Mouse (Mus musculus) neural tube, embryonic 14.5 days (tissue): ENCODE data around the gene Sept12. TPM values are rescaled to one million over a fixed set of nuclear protein-coding genes. Genes with fewer than 3 reads are reported as not detected.
A peak's percentile ranks its signal among the peaks of the same experiment; 100 is the strongest.

Experiments used
- ATAC-seq: fragments of 200-750 bp; cut with Nextera tagmentation; 2 replicates; pipeline ENCODE4 v1.8.0; 2017; ENCODE audit warnings: low read depth, mild to moderate bottlenecking, moderate TSS enrichment, moderate library complexity
- H3K27ac ChIP-seq: fragments of 300-500 bp; sonication (generic); 2 replicates; pipeline ENCODE4 v1.5.1; 2014; ENCODE audit warnings: low read depth, mild to moderate bottlenecking, control low read depth, low read length, moderate library complexity, mixed read lengths
- H3K27me3 ChIP-seq: fragments of 300-500 bp; sonication (generic); 2 replicates; pipeline ENCODE4 v1.6.1; 2014; ENCODE audit warnings: low read length; ENCODE audit not compliant: control insufficient read depth, insufficient read depth
- H3K36me3 ChIP-seq: fragments of 300-500 bp; sonication (generic); 2 replicates; pipeline ENCODE4 v1.6.1; 2014; ENCODE audit warnings: low read length, mixed read lengths; ENCODE audit not compliant: control insufficient read depth, insufficient read depth
- H3K4me1 ChIP-seq: fragments of 300-500 bp; sonication (generic); 2 replicates; pipeline ENCODE4 v1.6.1; 2014; ENCODE audit warnings: low read length; ENCODE audit not compliant: control insufficient read depth, insufficient read depth
- H3K4me2 ChIP-seq: fragments of 300-500 bp; sonication (generic); 2 replicates; pipeline ENCODE4 v1.6.1; 2014; ENCODE audit warnings: mild to moderate bottlenecking, low read depth, low read length, control low read depth
- H3K4me3 ChIP-seq: fragments of 300-500 bp; sonication (generic); 2 replicates; pipeline ENCODE4 v1.5.1; 2014; ENCODE audit warnings: low read depth, low read length, control low read depth, mixed read lengths
- H3K9ac ChIP-seq: fragments of 300-500 bp; sonication (generic); replicated peaks from 2 replicates; pipeline ENCODE4 v1.6.1; 2014; ENCODE audit warnings: low read depth, mild to moderate bottlenecking, control low read depth, low read length, mixed read lengths
- H3K9me3 ChIP-seq: fragments of 300-500 bp; sonication (generic); 2 replicates; pipeline ENCODE4 v1.6.1; 2016; ENCODE audit warnings: low read length; ENCODE audit not compliant: control insufficient read depth
- WGBS: fragments of 180-500 bp; shearing (Covaris S2); extraction: QIAGEN DNeasy Blood & Tissue Kit; methylation state at CpG from one replicate; pipeline ENCODE4 v1.1.7; 2014; 5-methylcytosine and 5-hydroxymethylcytosine counted together
- polyA plus RNA-seq: library from polyadenylated mRNA; unstranded; fragments of >200 nt; fragmentation: Nextera tagmentation; extraction: Ambion mirVana; gene quantifications from 2 replicates; pipeline ENCODE4 v1.2.1, GENCODE M21; 2014

Gene Sept12
- polyA plus RNA-seq, 1 experiment from 2014 or later, result not detected

DNA sequence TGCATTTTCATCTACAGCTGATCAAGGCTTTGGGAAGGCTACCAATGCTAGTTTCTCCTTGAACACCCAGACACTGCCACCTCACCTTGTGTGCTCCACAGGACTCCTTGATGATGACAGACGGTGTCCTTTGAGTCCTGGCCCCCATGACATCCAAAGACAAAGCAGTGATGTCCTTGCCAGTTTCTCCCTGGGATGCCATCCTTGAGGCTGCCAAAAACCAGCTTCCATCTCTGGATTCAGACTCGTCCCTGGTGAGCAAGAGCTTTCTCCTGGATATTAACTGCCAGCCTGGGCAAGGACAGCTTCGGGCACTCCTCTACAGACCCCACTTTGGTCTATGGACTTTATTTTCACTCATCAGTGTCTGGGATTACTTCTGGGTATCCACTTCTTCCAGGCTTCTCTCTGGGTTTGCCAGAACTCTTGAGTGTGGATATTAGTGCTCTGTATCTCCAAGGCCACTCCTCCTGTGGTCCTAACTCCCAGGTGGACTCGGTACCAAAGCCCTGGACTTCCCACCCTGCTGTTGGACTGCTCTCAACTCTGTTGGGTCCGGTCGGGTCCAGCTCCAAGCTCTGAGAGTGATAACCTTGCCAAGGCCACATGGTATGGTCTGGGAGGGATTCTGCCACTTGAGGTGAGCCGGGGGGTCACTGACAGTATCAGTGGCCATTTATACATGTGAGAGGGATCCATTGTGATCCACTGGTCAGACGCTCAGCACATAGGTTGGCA is 32.1 kb downstream of the Sept12 start:
- Histone ChIP-seq H3K9ac (no peak overlapping the region), H3K4me3 (no peak overlapping the region), H3K27ac (no peak overlapping the region), H3K27me3 (no peaks in the 10 kb centered on the region), H3K4me2 (0 out of 2 replicates have a peak overlapping the region, but pooled peaks have one; percentile 78), H3K9me3 (no peaks in the 10 kb centered on the region), H3K4me1 (peaks cover 12% of the 10 kb centered on the region), H3K36me3 (no peaks in the 10 kb centered on the region)
- ATAC-seq, result no peak
- WGBS, result 89% methylated on average over 8 of the region's 8 CpGs

- no peaks in the 10 kb centered on the region for H3K27me3 ChIP-seq
- H3K9ac ChIP-seq, result peak overlapping the region; percentile 63
- peak overlapping the region; percentile 79 for H3K4me3 ChIP-seq
- H3K4me2 ChIP-seq, result peak overlapping the region; percentile 78
- peak overlapping the region; percentile 80 for H3K27ac ChIP-seq
- no peaks in the 10 kb centered on the region for H3K9me3 ChIP-seq
- 22% methylated on average over 13 of the region's 13 CpGs for WGBS
- H3K4me1 ChIP-seq, result peaks cover 12% of the 10 kb centered on the region
- ATAC-seq, result no peak
- H3K36me3 ChIP-seq, result no peaks in the 10 kb centered on the region
Measured at GRCm38 (mm10) chr16:4964731-4965391, 32.8 kb downstream of the Sept12 start.

- no peaks in the 10 kb centered on the region for H3K27me3 ChIP-seq
- peak within 1 kb of the TSS; percentile 63 for H3K9ac ChIP-seq
- H3K4me3 ChIP-seq, result peak within 1 kb of the TSS; percentile 79
- peaks cover 12% of the 10 kb centered on the region for H3K4me1 ChIP-seq
- H3K4me2 ChIP-seq, result peak within 1 kb of the TSS; percentile 78
- H3K27ac ChIP-seq, result peak within 1 kb of the TSS; percentile 80
- ATAC-seq, result peak; percentile 99
- no peaks in the 10 kb centered on the region for H3K9me3 ChIP-seq
- no peaks in the 10 kb centered on the region for H3K36me3 ChIP-seq
- 1% methylated on average over 68 of the region's 76 CpGs for WGBS
Measured at GRCm38 (mm10) chr16:4963797-4964709, 33.6 kb downstream of the Sept12 start, which contains the start of gene Anks3. Gene Anks3, minus strand, starts transcription at chr16:4964205.

GRCm38 (mm10) chr16:4963346-4963745 is 34.3 kb downstream of the Sept12 start:
- H3K4me3 ChIP-seq, result peak overlapping the region; percentile 79
- no peaks in the 10 kb centered on the region for H3K27me3 ChIP-seq
- H3K27ac ChIP-seq, result no peak overlapping the region
- ATAC-seq, result no peak
- H3K9me3 ChIP-seq, result no peaks in the 10 kb centered on the region
- peak overlapping the region; percentile 63 for H3K9ac ChIP-seq
- WGBS, result 49% methylated on average over 9 of the region's 9 CpGs
- no peaks in the 10 kb centered on the region for H3K36me3 ChIP-seq
- H3K4me1 ChIP-seq, result peaks cover 12% of the 10 kb centered on the region
- H3K4me2 ChIP-seq, result peak overlapping the region; percentile 78

GRCm38 (mm10) chr16:4960260-4960659 is 37.4 kb downstream of the Sept12 start:
- no peak overlapping the region for H3K4me2 ChIP-seq
- no peak overlapping the region for H3K4me3 ChIP-seq
- no peak overlapping the region for H3K27ac ChIP-seq
- no peak for ATAC-seq
- 92% methylated on average over 8 of the region's 8 CpGs for WGBS
- peaks cover 10% of the 10 kb centered on the region for H3K36me3 ChIP-seq
- H3K9ac ChIP-seq, result no peak overlapping the region
- peaks cover 9% of the 10 kb centered on the region for H3K4me1 ChIP-seq
- no peaks in the 10 kb centered on the region for H3K27me3 ChIP-seq
- no peaks in the 10 kb centered on the region for H3K9me3 ChIP-seq

DNA sequence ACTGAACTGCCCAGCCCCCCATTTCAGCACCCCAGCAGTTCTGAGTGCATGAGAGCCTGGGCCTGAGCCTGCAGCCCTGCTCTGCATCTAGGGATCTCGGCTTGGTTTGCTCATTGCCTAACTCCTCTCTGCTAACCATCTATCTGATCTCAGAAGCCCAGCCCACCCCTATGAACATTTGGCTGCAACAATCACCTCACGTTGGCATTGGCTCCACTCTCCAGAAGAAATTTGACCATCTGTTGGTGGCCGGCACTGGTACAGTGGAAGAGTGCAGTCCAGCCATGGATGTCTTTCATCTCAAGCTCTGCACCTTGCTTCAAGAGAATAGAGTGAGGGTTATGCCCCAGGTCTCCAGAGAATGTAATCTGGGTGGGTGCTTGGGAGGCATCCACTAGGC is 40.2 kb downstream of the Sept12 start:
- WGBS, result 98% methylated on average over 3 of the region's 3 CpGs
- ATAC-seq, result no peak
- Histone ChIP-seq H3K27me3 (no peaks in the 10 kb centered on the region), H3K4me3 (no peak overlapping the region), H3K4me1 (no peaks in the 10 kb centered on the region), H3K9me3 (no peaks in the 10 kb centered on the region), H3K36me3 (peaks cover 36% of the 10 kb centered on the region), H3K4me2 (no peak overlapping the region), H3K9ac (no peak overlapping the region), H3K27ac (no peak overlapping the region)

GRCm38 (mm10) chr16:4956609-4957008 is 41.0 kb downstream of the Sept12 start:
- no peak for ATAC-seq
- Histone ChIP-seq H3K36me3 (peaks cover 39% of the 10 kb centered on the region), H3K4me2 (no peak overlapping the region), H3K27ac (no peak overlapping the region), H3K9me3 (no peaks in the 10 kb centered on the region), H3K4me3 (no peak overlapping the region), H3K27me3 (no peaks in the 10 kb centered on the region), H3K9ac (no peak overlapping the region), H3K4me1 (no peaks in the 10 kb centered on the region)
- WGBS, result 90% methylated on average over 3 of the region's 3 CpGs

DNA sequence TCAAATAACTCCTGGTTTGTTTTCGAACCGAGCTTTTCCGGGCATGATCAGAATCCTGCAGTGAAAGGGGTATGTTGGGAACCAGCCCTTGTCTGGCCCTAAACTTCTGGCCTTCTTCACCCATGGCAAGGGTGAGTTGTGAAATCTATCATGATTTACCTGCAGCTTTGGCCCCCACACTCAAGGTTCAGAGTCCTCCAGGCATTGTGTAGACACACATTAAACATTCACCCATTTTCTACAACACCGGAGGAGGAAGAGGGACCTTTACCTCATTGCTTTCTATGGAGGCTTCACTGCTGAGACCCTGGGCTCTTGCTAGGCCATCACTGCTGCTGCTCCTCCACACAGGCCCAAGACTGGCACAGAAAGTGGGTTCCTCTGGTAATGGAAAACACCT is 50.3 kb downstream of the Sept12 start:
- no peak for ATAC-seq
- 81% methylated on average over 4 of the region's 4 CpGs for WGBS

More for the DNA sequence above, 50.3 kb downstream of the Sept12 start:
- H3K4me1 ChIP-seq, result no peaks in the 10 kb centered on the region
- H3K4me2 ChIP-seq, result no peak overlapping the region
- H3K27ac ChIP-seq, result no peak overlapping the region
- H3K9ac ChIP-seq, result no peak overlapping the region
- H3K9me3 ChIP-seq, result no peaks in the 10 kb centered on the region
- no peaks in the 10 kb centered on the region for H3K27me3 ChIP-seq
- H3K36me3 ChIP-seq, result peaks cover 55% of the 10 kb centered on the region
- no peak overlapping the region for H3K4me3 ChIP-seq
